Mouse (Mus musculus): ENCODE results near the gene Klc4. TPM values are rescaled to one million over a fixed set of nuclear protein-coding genes. Genes with fewer than 3 reads are reported as not detected.
A peak's percentile ranks its signal among the peaks of the same experiment; 100 is the strongest.

Gene Klc4
- polyA plus RNA-seq, 1 experiment from 2014 or later: 15.8 TPM

- Histone ChIP-seq H3K36me3 (ENCODE audit: control insufficient read depth, insufficient read depth, low read length) (peaks cover 42% of the 10 kb centered on the region), H3K27ac (replicated peaks; ENCODE audit: low read depth, low read length) (no peak overlapping the region), H3K27me3 (replicated peaks; ENCODE audit: control insufficient read depth, insufficient read depth, low read length) (no peaks in the 10 kb centered on the region), H3K4me3 (ENCODE audit: low read depth, low read length) (no peak overlapping the region), H3K9ac (ENCODE audit: low read depth, low read length) (no peak overlapping the region), H3K9me3 (ENCODE audit: control insufficient read depth, low read length) (no peaks in the 10 kb centered on the region), H3K4me1 (ENCODE audit: control insufficient read depth, insufficient read depth, low read length) (peaks cover 15% of the 10 kb centered on the region), H3K4me2 (ENCODE audit: low read depth, low read length) (no peak overlapping the region)
- 80% methylated on average over 4 of the region's 4 CpGs for WGBS
- DNase-seq (ENCODE audit: low spot score): peak; percentile 38
- ATAC-seq (ENCODE audit: low read depth): no peak
Observed at GRCm38 (mm10) chr17:46593124-46593523, 52.7 kb downstream of the Klc4 start.

GRCm38 (mm10) chr17:46591406-46591805 is 54.4 kb downstream of the Klc4 start:
- no peak overlapping the region for H3K4me3 ChIP-seq (ENCODE audit: low read depth, low read length)
- no peak overlapping the region for H3K9ac ChIP-seq (ENCODE audit: low read depth, low read length)
- no peak overlapping the region for H3K27ac ChIP-seq (replicated peaks; ENCODE audit: low read depth, low read length)
- no peak overlapping the region for H3K4me2 ChIP-seq (ENCODE audit: low read depth, low read length)
- DNase-seq (ENCODE audit: low spot score): no peak
- H3K36me3 ChIP-seq (ENCODE audit: control insufficient read depth, insufficient read depth, low read length): peaks cover 44% of the 10 kb centered on the region
- no peaks in the 10 kb centered on the region for H3K9me3 ChIP-seq (ENCODE audit: control insufficient read depth, low read length)
- H3K27me3 ChIP-seq (replicated peaks; ENCODE audit: control insufficient read depth, insufficient read depth, low read length): no peaks in the 10 kb centered on the region
- H3K4me1 ChIP-seq (ENCODE audit: control insufficient read depth, insufficient read depth, low read length): peaks cover 15% of the 10 kb centered on the region
- no peak for ATAC-seq (ENCODE audit: low read depth)
- WGBS: 88% methylated on average over 19 of the region's 19 CpGs

- no peak overlapping the region for H3K27ac ChIP-seq (replicated peaks; ENCODE audit: low read depth, low read length)
- no peaks in the 10 kb centered on the region for H3K9me3 ChIP-seq (ENCODE audit: control insufficient read depth, low read length)
- no peaks in the 10 kb centered on the region for H3K27me3 ChIP-seq (replicated peaks; ENCODE audit: control insufficient read depth, insufficient read depth, low read length)
- H3K4me3 ChIP-seq (ENCODE audit: low read depth, low read length): no peak overlapping the region
- H3K9ac ChIP-seq (ENCODE audit: low read depth, low read length): no peak overlapping the region
- DNase-seq (ENCODE audit: low spot score): no peak
- H3K36me3 ChIP-seq (ENCODE audit: control insufficient read depth, insufficient read depth, low read length): peaks cover 54% of the 10 kb centered on the region
- 84% methylated on average over 7 of the region's 7 CpGs for WGBS
- H3K4me1 ChIP-seq (ENCODE audit: control insufficient read depth, insufficient read depth, low read length): peaks cover 15% of the 10 kb centered on the region
- no peak for ATAC-seq (ENCODE audit: low read depth)
- H3K4me2 ChIP-seq (ENCODE audit: low read depth, low read length): no peak overlapping the region
Observed at GRCm38 (mm10) chr17:46590439-46590838, 55.4 kb downstream of the Klc4 start.

GRCm38 (mm10) chr17:46589635-46590314 is 56.0 kb downstream of the Klc4 start:
- DNase-seq (ENCODE audit: low spot score): no peak
- H3K9me3 ChIP-seq (ENCODE audit: control insufficient read depth, low read length): no peaks in the 10 kb centered on the region
- ATAC-seq (ENCODE audit: low read depth): no peak
- H3K4me1 ChIP-seq (ENCODE audit: control insufficient read depth, insufficient read depth, low read length): peaks cover 13% of the 10 kb centered on the region
- no peak overlapping the region for H3K4me3 ChIP-seq (ENCODE audit: low read depth, low read length)
- no peak overlapping the region for H3K9ac ChIP-seq (ENCODE audit: low read depth, low read length)
- no peak overlapping the region for H3K4me2 ChIP-seq (ENCODE audit: low read depth, low read length)
- 0 out of 2 replicates have a peak overlapping the region, but pooled peaks have one; percentile 13 for H3K27ac ChIP-seq (replicated peaks; ENCODE audit: low read depth, low read length)
- H3K36me3 ChIP-seq (ENCODE audit: control insufficient read depth, insufficient read depth, low read length): peaks cover 61% of the 10 kb centered on the region
- WGBS: 85% methylated on average over 16 of the region's 16 CpGs
- no peaks in the 10 kb centered on the region for H3K27me3 ChIP-seq (replicated peaks; ENCODE audit: control insufficient read depth, insufficient read depth, low read length)

- Histone ChIP-seq H3K4me3 (ENCODE audit: low read depth, low read length) (no peak overlapping the region), H3K9ac (ENCODE audit: low read depth, low read length) (no peak overlapping the region), H3K4me2 (ENCODE audit: low read depth, low read length) (no peak overlapping the region), H3K27ac (replicated peaks; ENCODE audit: low read depth, low read length) (no peak overlapping the region), H3K9me3 (ENCODE audit: control insufficient read depth, low read length) (no peaks in the 10 kb centered on the region), H3K36me3 (ENCODE audit: control insufficient read depth, insufficient read depth, low read length) (peaks cover 64% of the 10 kb centered on the region), H3K27me3 (replicated peaks; ENCODE audit: control insufficient read depth, insufficient read depth, low read length) (no peaks in the 10 kb centered on the region), H3K4me1 (ENCODE audit: control insufficient read depth, insufficient read depth, low read length) (peaks cover 7% of the 10 kb centered on the region; the same call in 1 of the 2 replicates)
- 92% methylated on average over 6 of the region's 6 CpGs for WGBS
- ATAC-seq (ENCODE audit: low read depth): no peak
- DNase-seq (ENCODE audit: low spot score): no peak
Observed at GRCm38 (mm10) chr17:46588913-46589312, 56.9 kb downstream of the Klc4 start.

GRCm38 (mm10) chr17:46588173-46588572 is 57.6 kb downstream of the Klc4 start:
- DNase-seq (ENCODE audit: low spot score): no peak
- no peak overlapping the region for H3K4me3 ChIP-seq (ENCODE audit: low read depth, low read length)
- no peak overlapping the region for H3K4me2 ChIP-seq (ENCODE audit: low read depth, low read length)
- no peak overlapping the region for H3K9ac ChIP-seq (ENCODE audit: low read depth, low read length)
- no peaks in the 10 kb centered on the region for H3K27me3 ChIP-seq (replicated peaks; ENCODE audit: control insufficient read depth, insufficient read depth, low read length)
- 85% methylated on average over 9 of the region's 9 CpGs for WGBS
- H3K27ac ChIP-seq (replicated peaks; ENCODE audit: low read depth, low read length): no peak overlapping the region
- peaks cover 3% of the 10 kb centered on the region; the same call in 1 of the 2 replicates for H3K4me1 ChIP-seq (ENCODE audit: control insufficient read depth, insufficient read depth, low read length)
- H3K9me3 ChIP-seq (ENCODE audit: control insufficient read depth, low read length): no peaks in the 10 kb centered on the region
- no peak for ATAC-seq (ENCODE audit: low read depth)
- peaks cover 64% of the 10 kb centered on the region for H3K36me3 ChIP-seq (ENCODE audit: control insufficient read depth, insufficient read depth, low read length)

- no peak overlapping the region for H3K9ac ChIP-seq (ENCODE audit: low read depth, low read length)
- 97% methylated on average over 8 of the region's 8 CpGs for WGBS
- ATAC-seq (ENCODE audit: low read depth): no peak
- H3K4me1 ChIP-seq (ENCODE audit: control insufficient read depth, insufficient read depth, low read length): no peaks in the 10 kb centered on the region
- H3K4me3 ChIP-seq (ENCODE audit: low read depth, low read length): no peak overlapping the region
- H3K9me3 ChIP-seq (ENCODE audit: control insufficient read depth, low read length): no peaks in the 10 kb centered on the region
- no peak overlapping the region for H3K27ac ChIP-seq (replicated peaks; ENCODE audit: low read depth, low read length)
- DNase-seq (ENCODE audit: low spot score): no peak
- no peaks in the 10 kb centered on the region for H3K27me3 ChIP-seq (replicated peaks; ENCODE audit: control insufficient read depth, insufficient read depth, low read length)
- no peak overlapping the region for H3K4me2 ChIP-seq (ENCODE audit: low read depth, low read length)
- peaks cover 81% of the 10 kb centered on the region for H3K36me3 ChIP-seq (ENCODE audit: control insufficient read depth, insufficient read depth, low read length)
Observed at GRCm38 (mm10) chr17:46586327-46586726, 59.5 kb downstream of the Klc4 start.
